Mouse (Mus musculus): Measurements from ENCODE around the gene Coch.
"Not testable (repeated sequence)": the region's sequence is repeated elsewhere in the genome, so short reads cannot be mapped to it uniquely, and the experiment has no call there.

The Coch gene

GRCm38 (mm10) chr12:51636689-51637470 lies 43.7 kb downstream of the Coch start:
- no peak for DNase-seq (ENCODE audit: low spot score in 2 of 2)

- no peak for DNase-seq (ENCODE audit: low spot score in 2 of 2)
Measured at GRCm38 (mm10) chr12:51641871-51642270, 48.7 kb downstream of the Coch start.

DNA sequence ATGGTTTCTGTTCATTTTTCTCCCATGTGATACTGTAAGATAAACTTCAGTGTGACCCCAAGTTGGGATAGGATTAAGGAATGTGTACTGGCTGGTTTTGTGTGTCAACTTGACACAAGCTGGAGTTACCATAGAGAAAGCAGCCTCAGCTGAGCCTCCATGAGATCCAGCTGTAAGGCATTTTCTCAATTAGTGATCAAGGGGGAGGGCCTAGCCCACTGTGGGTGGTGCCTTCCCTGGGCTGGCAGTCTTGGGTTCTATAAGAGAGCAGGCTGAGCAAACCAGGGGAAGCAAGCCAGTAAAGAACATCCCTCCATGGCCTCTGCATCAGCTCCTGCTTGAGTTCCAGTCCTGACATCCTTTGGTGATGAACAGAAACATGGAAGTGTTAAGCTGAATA lies 56.3 kb downstream of the Coch start:
- DNase-seq (ENCODE audit: low spot score in 2 of 2), result not testable (repeated sequence)
